Mouse (Mus musculus): Measurements from ENCODE around the gene Eri2. TPM values are rescaled to one million over a fixed set of nuclear protein-coding genes. Genes with fewer than 3 reads are reported as not detected.

The Eri2 gene
- total and polyA plus RNA-seq, 2 experiments from 2014 or later: 8.2 to 8.7 TPM

GRCm38 (mm10) chr7:119800991-119801390 is 7.1 kb upstream of the Eri2 start:
- Histone ChIP-seq H3K4me1 (ENCODE audit: insufficient read depth, low read length) (no peaks in the 10 kb centered on the region), H3K9ac (replicated peaks; ENCODE audit: low read length) (no peak overlapping the region), H3K4me3 (ENCODE audit: low read length) (no peak overlapping the region), H3K27ac (no peak overlapping the region), H3K27me3 (ENCODE audit: insufficient read depth, low read length) (no peaks in the 10 kb centered on the region), H3K36me3 (ENCODE audit: insufficient read depth, low read length) (no peaks in the 10 kb centered on the region), H3K4me2 (ENCODE audit: low read depth, low read length) (no peak overlapping the region), H3K9me3 (ENCODE audit: low read length) (no peaks in the 10 kb centered on the region)
- DNase-seq (ENCODE audit: low spot score) (no peak), ATAC-seq (no peak)
- WGBS: 90% methylated on average over 3 of the region's 3 CpGs
- TF ChIP-seq CTCF (IDR thresholded peaks at IDR 0.05; ENCODE audit: low read depth): no peak

- no peaks in the 10 kb centered on the region for H3K36me3 ChIP-seq (ENCODE audit: insufficient read depth, low read length)
- no peak overlapping the region for H3K4me3 ChIP-seq (ENCODE audit: low read length)
- H3K4me2 ChIP-seq (ENCODE audit: low read depth, low read length): no peak overlapping the region
- H3K9ac ChIP-seq (replicated peaks; ENCODE audit: low read length): no peak overlapping the region
- no peaks in the 10 kb centered on the region for H3K4me1 ChIP-seq (ENCODE audit: insufficient read depth, low read length)
- WGBS: 97% methylated on average over 3 of the region's 3 CpGs
- no peaks in the 10 kb centered on the region for H3K27me3 ChIP-seq (ENCODE audit: insufficient read depth, low read length)
- 0 out of 2 replicates have a peak, but pooled peaks have one; percentile 12 for TF ChIP-seq CTCF (IDR thresholded peaks at IDR 0.05; ENCODE audit: low read depth)
- DNase-seq (ENCODE audit: low spot score) (no peak), ATAC-seq (no peak)
- H3K27ac ChIP-seq: no peak overlapping the region
- no peaks in the 10 kb centered on the region for H3K9me3 ChIP-seq (ENCODE audit: low read length)
These were observed 6.6 kb upstream of the Eri2 start for GRCm38 (mm10) chr7:119800488-119800887.

GRCm38 (mm10) chr7:119795311-119795710 is 1.5 kb upstream of the Eri2 start:
- TF ChIP-seq CTCF (IDR thresholded peaks at IDR 0.05; ENCODE audit: low read depth): no peak
- Histone ChIP-seq H3K27me3 (ENCODE audit: insufficient read depth, low read length) (no peaks in the 10 kb centered on the region), H3K4me3 (ENCODE audit: low read length) (no peak overlapping the region)

GRCm38 (mm10) chr7:119794251-119794638 is 387 bp upstream of the Eri2 start:
- DNase-seq (ENCODE audit: low spot score) (no peak), ATAC-seq (no peak; the same call in 1 of the 2 replicates)
- peaks cover 4% of the 10 kb centered on the region; the same call in 1 of the 2 replicates for H3K4me1 ChIP-seq (ENCODE audit: insufficient read depth, low read length)

More at GRCm38 (mm10) chr7:119795311-119795710, 1.5 kb upstream of the Eri2 start:
- ATAC-seq (no peak), DNase-seq (ENCODE audit: low spot score) (no peak)
- Histone ChIP-seq H3K4me2 (ENCODE audit: low read depth, low read length) (peak overlapping the region; percentile 79), H3K27ac (no peak overlapping the region), H3K9me3 (ENCODE audit: low read length) (no peaks in the 10 kb centered on the region), H3K4me1 (ENCODE audit: insufficient read depth, low read length) (peaks cover 4% of the 10 kb centered on the region; the same call in 1 of the 2 replicates), H3K9ac (replicated peaks; ENCODE audit: low read length) (no peak overlapping the region), H3K36me3 (ENCODE audit: insufficient read depth, low read length) (no peaks in the 10 kb centered on the region)

GRCm38 (mm10) chr7:119789024-119789423 is 4.8 kb downstream of the Eri2 start:
- H3K27ac ChIP-seq: no peak overlapping the region
- H3K36me3 ChIP-seq (ENCODE audit: insufficient read depth, low read length): peaks cover 16% of the 10 kb centered on the region
- WGBS: 88% methylated on average over 3 of the region's 3 CpGs
- H3K9me3 ChIP-seq (ENCODE audit: low read length): no peaks in the 10 kb centered on the region
- no peak for DNase-seq (ENCODE audit: low spot score)
- H3K9ac ChIP-seq (replicated peaks; ENCODE audit: low read length): no peak overlapping the region
- no peaks in the 10 kb centered on the region for H3K27me3 ChIP-seq (ENCODE audit: insufficient read depth, low read length)
- no peak overlapping the region for H3K4me3 ChIP-seq (ENCODE audit: low read length)
- no peak for ATAC-seq
- no peak for TF ChIP-seq CTCF (IDR thresholded peaks at IDR 0.05; ENCODE audit: low read depth)
- H3K4me2 ChIP-seq (ENCODE audit: low read depth, low read length): no peak overlapping the region
- no peaks in the 10 kb centered on the region for H3K4me1 ChIP-seq (ENCODE audit: insufficient read depth, low read length)

More at GRCm38 (mm10) chr7:119794251-119794638, 387 bp upstream of the Eri2 start:
- peak overlapping the region; percentile 55 for H3K27ac ChIP-seq
- no peaks in the 10 kb centered on the region for H3K27me3 ChIP-seq (ENCODE audit: insufficient read depth, low read length)
- H3K9ac ChIP-seq (replicated peaks; ENCODE audit: low read length): peak overlapping the region; percentile 52
- TF ChIP-seq CTCF (IDR thresholded peaks at IDR 0.05; ENCODE audit: low read depth): no peak
- WGBS: under 1% methylated on average over 20 of the region's 21 CpGs
- peak overlapping the region; percentile 69 for H3K4me3 ChIP-seq (ENCODE audit: low read length)
- H3K4me2 ChIP-seq (ENCODE audit: low read depth, low read length): peak overlapping the region; percentile 79
- no peaks in the 10 kb centered on the region for H3K9me3 ChIP-seq (ENCODE audit: low read length)
- peaks cover 3% of the 10 kb centered on the region; the same call in 1 of the 2 replicates for H3K36me3 ChIP-seq (ENCODE audit: insufficient read depth, low read length)

- Histone ChIP-seq H3K4me2 (ENCODE audit: low read depth, low read length) (no peak overlapping the region), H3K27ac (no peak overlapping the region), H3K9ac (replicated peaks; ENCODE audit: low read length) (no peak overlapping the region), H3K9me3 (ENCODE audit: low read length) (no peaks in the 10 kb centered on the region), H3K27me3 (ENCODE audit: insufficient read depth, low read length) (no peaks in the 10 kb centered on the region), H3K36me3 (ENCODE audit: insufficient read depth, low read length) (peaks cover 16% of the 10 kb centered on the region), H3K4me1 (ENCODE audit: insufficient read depth, low read length) (no peaks in the 10 kb centered on the region), H3K4me3 (ENCODE audit: low read length) (no peak overlapping the region)
- DNase-seq (ENCODE audit: low spot score): no peak
- 97% methylated on average over 5 of the region's 5 CpGs for WGBS
- ATAC-seq: no peak
- no peak for TF ChIP-seq CTCF (IDR thresholded peaks at IDR 0.05; ENCODE audit: low read depth)
These were observed 8.9 kb downstream of the Eri2 start for GRCm38 (mm10) chr7:119784908-119785307.

- TF ChIP-seq CTCF (IDR thresholded peaks at IDR 0.05; ENCODE audit: low read depth): no peak
These were observed 10.4 kb downstream of the Eri2 start for GRCm38 (mm10) chr7:119783453-119783852.

More at GRCm38 (mm10) chr7:119783453-119783852, 10.4 kb downstream of the Eri2 start:
- H3K9ac ChIP-seq (replicated peaks; ENCODE audit: low read length): no peak overlapping the region
- DNase-seq (ENCODE audit: low spot score) (no peak), ATAC-seq (no peak)
- no peak overlapping the region for H3K27ac ChIP-seq
- H3K9me3 ChIP-seq (ENCODE audit: low read length): no peaks in the 10 kb centered on the region
- peaks cover 12% of the 10 kb centered on the region for H3K36me3 ChIP-seq (ENCODE audit: insufficient read depth, low read length)
- H3K4me1 ChIP-seq (ENCODE audit: insufficient read depth, low read length): no peaks in the 10 kb centered on the region
- 96% methylated on average over 2 of the region's 2 CpGs for WGBS
- no peaks in the 10 kb centered on the region for H3K27me3 ChIP-seq (ENCODE audit: insufficient read depth, low read length)
- no peak overlapping the region for H3K4me2 ChIP-seq (ENCODE audit: low read depth, low read length)
- H3K4me3 ChIP-seq (ENCODE audit: low read length): no peak overlapping the region
